Mouse (Mus musculus) adrenal gland, postnatal 25 days (tissue): ENCODE results near the gene Rab20. TPM values are rescaled to one million over a fixed set of nuclear protein-coding genes. Genes with fewer than 3 reads are reported as not detected.

Experiments used
- DNase-seq: peaks from one replicate; pipeline ENCODE4 v3.0.0; 2021; ENCODE audit warnings: mixed read lengths
- total RNA-seq: library from RNA; stranded (reverse); gene quantifications from 2 replicates; pipeline ENCODE4 v1.2.3, GENCODE M21; 2021

The Rab20 gene
- total RNA-seq, 1 experiment from 2014 or later, result 11.4 TPM

DNA sequence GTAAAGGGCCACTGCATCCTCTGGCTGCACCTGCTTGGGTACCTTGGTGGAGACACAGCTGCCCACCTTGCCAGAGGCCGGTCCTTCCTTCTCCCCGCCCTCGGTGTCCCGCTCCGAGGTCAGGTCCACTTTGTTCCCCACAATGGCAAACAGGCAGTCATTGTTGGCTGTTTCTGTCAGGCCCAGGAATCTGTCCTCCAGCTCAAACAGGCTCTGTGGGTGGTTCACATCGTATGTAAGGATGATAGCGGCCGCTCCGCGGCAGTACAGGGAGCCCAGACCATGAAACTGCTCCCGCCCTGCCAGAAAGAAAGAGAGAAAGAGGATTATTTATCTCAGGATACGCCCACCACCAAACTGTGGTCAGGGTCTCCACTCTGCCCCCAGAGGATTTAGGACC, 24.3 kb downstream of the Rab20 start:
- no peak for DNase-seq

DNA sequence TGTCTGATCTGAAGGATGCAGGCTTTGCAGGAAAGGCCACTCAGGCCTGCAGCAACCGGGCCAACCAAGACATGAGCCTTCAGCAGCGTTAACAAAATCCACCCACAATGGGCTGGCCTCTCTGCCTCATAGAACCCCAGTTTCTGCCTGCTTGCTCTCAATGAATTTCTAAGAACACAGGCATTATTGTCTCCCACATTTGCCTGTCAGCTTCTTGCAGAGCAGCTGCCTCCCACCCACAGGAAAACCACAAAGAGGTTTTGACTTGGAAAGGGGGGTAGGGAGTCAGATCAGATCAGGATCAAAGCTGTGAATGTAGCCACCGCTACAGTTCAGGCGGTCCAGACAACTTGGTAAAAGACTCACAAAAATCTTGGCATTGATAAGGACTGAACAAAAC, 25.5 kb downstream of the Rab20 start:
- no peak for DNase-seq

DNA sequence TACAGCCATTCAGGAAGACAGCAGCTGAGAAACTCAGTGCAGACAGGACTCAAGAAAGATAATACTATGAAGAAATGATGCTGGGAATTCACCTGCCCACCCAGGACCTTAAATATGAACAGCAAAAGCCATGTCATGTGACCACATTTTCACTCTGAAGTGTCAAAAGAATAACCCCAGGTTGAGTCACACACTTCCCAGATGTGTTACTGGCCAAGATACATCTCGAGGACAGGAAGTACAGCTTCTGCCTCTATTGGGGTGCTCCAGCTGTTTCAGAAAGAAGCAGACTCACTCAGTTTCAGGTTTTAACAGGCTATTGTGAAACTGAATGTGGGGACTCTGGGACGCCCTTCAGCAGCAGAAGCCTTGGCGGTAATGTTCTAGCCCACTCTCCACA, 26.0 kb downstream of the Rab20 start:
- no peak for DNase-seq

DNA sequence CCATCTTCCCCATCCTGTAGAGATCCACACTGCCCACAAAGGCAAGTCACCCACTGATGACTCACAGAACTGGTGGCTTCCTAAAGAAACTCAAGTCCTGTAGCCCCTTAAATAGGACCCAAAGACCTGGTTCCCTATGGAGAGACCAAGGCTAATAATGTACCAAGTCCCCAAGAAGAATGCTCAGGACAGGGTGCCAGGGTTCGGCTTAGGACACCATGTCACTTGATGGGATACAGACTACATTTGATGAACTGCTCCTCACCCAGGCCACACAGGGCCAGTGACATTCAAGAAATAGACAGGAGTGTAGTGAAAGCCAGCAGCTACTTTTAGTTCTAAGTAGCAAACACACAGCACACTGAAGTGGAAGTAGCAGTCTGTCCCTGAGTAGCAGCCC, 26.4 kb downstream of the Rab20 start:
- DNase-seq, result no peak

DNA sequence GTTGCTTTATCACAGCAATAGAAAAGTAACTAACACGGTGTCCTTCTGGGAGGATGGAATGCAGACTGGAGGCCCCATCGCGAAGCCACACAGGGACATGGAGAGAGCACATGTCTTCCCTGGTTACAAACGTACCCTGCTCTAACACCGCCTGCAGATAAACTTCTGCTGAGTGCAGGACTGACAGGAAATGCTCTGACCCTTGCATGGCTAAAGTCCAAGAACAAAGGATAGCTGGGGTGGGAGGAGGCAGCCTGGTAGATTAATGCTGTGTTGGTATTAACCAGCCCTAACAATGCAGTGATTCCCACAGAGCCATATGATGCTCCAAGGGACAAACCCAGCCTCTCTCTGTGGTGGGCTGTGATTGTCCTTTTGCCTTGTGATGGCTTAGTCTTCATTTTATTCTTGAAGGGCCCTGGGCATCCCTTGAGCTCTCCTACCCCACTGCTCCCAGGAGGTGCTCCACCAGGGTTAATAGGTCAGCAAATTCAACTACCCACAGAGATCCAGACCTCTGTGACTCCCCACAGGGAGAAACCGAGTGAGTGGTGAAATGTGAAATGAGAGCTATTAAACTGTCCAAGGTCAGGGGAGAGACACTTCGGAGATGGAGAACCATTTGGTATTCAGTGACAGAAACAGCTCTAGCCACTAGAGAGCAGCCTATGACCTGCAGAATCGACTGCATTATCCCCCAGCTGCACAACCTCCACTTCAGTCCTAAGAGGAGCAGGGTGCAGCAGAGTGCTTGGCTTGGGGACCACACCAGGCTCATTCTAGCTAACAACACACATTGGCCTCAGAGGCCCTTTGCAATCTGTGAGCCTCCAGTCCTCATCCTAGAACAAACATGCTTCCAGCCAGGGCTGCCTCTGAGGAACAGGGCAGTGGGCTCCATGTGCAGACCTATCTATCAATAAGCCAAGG, 28.1 kb downstream of the Rab20 start:
- DNase-seq, result peak; percentile 26

DNA sequence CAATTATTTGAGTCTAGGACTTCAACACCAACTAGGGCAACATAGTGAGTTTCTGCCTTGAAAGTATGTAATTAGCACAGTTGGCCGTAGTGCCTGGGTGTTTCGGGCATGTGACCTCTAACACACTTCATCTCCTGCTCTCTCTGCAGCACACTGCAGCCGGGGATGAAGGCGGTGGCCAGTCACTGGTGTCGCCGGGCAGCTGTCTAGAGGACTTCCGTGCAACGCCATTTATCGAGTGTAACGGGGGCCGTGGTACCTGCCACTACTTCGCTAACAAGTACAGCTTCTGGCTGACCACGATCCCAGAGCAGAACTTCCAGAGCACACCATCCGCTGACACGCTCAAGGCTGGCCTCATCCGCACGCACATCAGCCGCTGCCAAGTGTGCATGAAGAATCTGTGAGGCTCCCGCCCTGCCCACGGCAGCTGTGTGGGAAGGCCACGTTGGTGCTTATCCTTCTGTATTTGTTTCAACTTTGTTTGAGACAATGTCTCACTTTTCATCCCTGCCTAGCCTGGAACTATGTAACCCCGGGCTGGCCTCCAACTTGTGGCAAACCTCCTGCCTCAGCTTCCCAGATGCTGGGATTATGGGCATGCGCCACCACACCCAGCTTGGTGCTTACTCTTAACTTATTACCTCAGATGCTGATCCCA, 30.5 kb downstream of the Rab20 start:
- no peak for DNase-seq

DNA sequence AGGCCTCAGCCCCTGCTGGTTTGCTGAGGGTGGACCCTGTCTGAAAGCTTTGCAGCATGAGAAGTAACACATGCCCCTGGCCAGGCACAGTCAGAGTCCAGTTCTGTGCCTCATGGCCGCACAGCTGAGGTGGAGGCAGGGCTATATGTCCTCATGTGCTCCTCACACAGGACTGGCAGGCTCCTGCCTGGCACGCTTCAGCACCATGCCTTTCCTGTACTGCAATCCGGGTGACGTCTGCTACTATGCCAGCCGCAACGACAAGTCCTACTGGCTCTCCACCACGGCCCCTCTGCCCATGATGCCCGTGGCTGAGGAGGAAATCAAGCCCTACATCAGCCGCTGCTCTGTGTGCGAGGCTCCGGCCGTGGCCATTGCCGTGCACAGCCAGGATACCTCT, 32.7 kb downstream of the Rab20 start:
- DNase-seq, result no peak

DNA sequence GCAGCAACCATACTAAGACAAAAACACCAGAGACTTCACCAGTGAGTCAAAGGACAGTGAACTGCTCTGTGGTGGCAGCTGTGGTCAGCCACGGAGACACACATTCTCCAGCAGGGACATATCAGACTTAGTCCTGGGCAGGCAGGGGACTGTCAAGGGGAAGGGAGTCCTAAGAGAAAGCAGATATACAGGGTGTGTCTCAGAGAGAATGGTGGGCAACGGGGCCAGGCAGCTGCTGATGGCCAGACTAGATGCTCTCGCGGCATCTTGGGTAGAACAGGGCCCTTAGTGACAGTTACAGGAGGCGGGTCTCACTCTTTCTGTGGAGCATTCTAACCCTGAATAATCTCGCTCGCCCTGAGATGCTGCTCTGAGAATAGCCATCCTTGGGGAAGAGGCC, 34.3 kb downstream of the Rab20 start:
- DNase-seq, result no peak

DNA sequence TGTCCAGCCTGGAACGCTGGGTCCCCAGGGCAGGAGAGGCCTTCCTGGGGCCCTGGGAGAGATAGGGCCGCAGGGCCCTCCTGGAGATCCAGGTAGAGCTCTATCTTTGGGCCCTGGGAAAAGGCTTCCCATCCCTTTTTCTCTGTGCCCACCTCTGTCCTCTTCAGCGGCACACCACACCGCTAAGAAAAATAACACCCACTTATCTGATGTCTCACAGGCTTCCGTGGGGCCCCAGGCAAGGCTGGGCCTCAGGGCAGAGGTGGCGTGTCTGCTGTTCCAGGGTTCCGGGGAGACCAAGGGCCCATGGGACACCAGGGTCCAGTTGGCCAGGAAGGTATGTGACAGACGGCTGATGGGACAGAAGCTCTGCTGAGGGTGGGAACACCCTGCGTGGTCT, 34.9 kb downstream of the Rab20 start:
- DNase-seq, result no peak

DNA sequence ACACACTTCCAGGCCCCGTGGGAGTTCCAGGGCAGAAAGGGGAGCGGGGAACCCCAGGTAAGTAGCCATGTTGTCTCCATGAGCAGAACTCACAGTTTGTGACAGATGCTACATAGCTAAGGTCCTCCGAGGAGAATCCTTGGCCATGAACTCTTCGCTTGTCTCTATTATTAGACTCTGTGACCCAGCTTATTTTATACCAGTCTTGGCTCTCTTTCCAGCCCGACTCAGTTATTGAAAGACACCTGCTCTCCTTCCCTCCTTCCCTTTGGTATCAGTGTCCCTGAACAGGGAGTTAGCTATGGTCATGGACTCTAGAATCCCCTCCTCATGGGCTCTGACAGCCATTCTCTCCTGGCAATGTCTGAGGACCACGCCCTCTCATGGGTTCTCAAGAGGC, 37.2 kb downstream of the Rab20 start:
- DNase-seq, result no peak

DNA sequence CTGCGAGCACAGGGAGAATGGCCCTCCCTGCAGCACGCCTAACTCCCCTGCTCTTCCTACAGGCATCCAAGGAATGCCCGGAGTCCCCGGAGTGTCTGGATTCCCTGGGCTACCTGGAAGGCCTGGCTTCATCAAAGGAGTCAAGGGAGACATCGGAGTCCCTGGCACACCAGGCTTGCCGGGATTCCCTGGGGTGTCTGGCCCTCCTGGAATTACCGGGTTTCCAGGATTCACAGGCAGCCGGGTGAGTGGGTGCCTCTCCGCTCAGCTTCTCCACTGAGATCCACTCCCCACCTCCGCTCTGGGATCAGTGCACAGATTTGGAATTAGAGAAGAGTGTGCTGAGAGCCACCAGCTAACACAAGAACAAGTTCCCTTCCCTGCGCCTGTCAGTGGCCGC, 40.6 kb downstream of the Rab20 start:
- DNase-seq, result no peak

DNA sequence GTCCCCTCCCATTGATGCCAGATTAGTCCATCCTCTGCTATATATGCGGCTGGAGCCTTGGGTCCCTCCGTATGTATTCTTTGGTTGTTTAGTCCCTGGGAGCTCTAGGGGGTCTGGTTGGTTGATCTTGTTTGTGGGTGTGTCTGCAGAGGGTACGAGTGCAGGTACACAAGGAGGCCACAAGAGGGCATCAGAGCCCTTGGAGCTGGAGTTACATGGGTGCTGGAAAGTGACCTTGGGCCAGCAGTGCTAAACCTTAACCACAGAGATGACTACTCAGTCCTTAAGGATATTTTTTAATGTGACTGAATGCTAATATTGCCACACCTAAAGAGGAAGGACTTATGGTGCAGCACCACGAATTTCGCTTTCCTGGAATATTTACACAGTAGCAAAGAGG, 47.8 kb downstream of the Rab20 start:
- peak; percentile 39 for DNase-seq

DNA sequence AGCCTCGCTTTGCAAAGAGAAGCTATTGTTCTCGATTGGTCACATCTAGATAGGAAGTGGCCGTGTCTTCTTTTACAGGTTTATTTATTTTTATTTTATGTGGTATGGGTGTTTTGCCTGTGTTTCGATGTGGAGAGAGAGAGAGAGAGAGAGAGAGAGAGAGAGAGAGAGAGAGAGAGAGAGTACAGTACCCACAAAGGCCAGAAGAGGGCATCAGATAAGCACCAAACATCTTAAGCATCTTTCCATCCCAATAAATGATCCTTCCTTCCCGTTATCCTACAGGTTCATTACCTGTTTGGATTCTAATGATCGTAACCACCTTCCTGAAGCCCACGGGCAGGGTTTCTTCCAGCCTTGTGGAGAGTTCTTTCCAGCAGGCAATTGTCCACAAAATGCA, 55.4 kb downstream of the Rab20 start:
- DNase-seq, result no peak

DNA sequence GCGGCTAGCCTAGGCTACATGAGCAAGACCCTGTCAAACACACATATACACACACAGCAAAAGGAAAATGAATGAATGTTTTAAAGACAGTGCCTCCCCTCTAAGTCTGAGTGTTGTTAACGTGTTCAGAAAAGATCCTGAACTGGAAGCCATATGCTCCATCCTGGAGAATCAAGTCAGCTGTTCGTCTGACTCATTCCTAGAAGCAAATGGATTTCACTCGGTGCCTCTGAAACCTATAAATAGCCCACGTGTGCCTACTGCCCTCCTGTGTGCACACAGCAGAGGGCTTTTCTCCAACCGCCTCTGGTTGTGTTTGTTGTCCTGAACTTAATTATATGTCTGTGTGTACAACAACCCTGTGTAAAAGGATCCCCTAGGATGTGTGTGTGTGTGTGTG, 56.5 kb downstream of the Rab20 start:
- no peak for DNase-seq

DNA sequence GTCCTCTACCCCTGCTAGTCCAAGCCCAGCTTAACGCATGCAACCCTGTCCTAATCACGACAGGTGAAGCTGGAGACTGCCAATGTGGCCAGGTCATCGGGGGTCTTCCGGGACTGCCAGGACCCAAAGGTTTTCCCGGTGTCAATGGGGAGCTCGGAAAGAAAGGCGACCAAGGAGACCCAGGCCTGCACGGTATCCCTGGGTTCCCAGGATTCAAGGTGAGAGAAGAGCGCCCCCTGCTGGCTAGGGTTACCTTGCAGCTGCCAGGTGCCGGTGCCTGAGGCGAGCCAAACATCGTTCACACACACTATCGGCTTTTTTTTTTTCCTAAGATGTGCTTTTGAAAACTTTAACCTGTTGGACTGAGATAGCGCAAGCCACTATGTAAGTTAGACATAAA, 57.4 kb downstream of the Rab20 start:
- peak; percentile 65 for DNase-seq

DNA sequence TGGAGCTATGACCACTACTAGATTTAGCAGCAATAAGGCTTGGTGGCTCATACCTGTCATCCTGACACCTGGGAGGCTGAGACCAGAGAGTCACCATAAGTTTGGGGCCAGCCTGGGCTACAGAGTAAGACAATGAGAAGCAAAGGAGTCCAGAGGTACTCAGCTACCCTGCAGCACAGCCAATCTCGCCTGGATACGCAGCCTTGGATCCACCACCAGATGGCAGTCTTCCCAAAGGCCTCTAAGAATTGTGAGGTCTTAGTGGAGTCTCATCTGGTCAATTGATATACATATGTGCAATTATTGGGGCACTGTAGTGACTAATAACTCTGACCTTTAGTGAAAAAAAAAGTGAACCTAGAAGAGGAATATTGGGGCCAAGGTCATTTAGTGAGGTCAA, 58.9 kb downstream of the Rab20 start:
- DNase-seq, result peak; percentile 50

DNA sequence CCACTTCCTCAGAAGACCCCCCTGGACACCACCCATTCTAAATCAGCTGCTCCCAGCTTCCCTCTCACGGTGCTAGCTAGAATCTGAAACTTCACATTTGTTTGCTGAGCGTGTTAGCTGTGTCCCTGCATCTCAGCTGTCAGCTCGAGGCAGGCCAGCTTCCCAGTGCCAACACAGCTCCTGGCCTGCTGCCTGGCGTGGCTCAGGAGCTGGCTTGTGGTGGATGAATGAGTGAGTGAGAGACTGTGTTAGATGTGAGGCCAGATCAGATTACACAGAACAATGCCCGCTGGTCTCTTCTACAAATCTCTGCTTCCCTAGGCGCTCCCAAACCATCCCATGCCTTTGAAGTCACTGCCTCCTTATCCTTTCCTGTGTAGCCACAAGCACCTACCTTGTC, 59.3 kb downstream of the Rab20 start:
- DNase-seq, result peak; percentile 76

DNA sequence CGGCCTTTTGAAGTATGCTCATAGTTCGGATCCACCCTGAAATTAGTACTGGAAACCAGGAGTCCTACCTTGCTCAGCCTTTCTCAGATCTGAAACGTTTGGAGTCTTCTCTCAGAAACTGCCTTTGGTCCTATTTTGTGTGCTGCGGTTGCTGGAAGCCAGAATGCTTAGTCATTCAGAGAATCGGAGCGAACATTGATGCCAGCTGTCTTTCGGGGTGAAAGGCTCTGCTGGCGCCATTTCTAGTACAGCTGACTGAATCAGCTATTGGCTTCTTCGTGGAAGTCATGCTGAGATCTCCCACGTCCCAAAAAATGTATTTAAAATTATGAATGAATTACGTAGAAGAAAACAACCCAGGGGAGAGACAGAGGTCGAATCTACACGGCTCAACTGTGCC, 60.7 kb downstream of the Rab20 start:
- peak; percentile 43 for DNase-seq

DNA sequence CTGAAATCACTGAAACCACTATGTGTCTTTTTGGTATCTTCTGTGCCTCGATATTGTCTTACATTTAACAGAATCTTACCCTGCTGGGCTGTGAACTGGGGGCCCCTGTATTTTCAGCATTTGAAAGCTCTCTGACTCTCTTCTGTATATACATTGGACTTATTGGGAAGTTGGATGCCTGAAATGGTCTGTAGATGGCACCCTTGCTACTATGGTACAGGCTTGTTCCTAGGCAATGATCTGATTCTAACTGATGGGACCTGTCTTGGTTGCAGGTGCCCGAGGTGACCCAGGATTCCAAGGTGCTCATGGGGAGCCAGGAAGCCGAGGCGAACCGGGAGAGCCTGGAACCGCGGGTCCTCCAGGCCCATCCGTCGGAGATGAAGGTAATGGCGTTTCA, 63.4 kb downstream of the Rab20 start:
- DNase-seq, result no peak

DNA sequence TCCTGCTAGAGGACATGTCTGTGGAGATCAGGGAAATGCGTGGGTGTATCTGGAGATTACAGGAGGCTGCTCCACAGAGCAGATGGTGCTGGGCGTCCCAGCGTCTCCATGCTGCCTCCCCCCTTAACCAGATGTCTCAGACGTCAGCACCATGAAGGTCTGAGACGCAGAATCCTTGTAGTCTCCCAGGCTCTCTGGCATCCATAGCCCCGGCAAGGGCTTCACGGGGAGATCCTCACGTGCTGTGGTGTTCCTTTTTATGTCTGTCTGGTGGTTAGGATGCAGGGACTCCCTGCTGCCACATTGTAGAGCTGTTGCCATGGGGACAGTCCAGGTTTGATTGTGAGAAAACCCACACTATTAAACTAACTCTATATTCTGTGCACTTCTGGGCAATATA, 64.2 kb downstream of the Rab20 start:
- DNase-seq, result no peak

DNA sequence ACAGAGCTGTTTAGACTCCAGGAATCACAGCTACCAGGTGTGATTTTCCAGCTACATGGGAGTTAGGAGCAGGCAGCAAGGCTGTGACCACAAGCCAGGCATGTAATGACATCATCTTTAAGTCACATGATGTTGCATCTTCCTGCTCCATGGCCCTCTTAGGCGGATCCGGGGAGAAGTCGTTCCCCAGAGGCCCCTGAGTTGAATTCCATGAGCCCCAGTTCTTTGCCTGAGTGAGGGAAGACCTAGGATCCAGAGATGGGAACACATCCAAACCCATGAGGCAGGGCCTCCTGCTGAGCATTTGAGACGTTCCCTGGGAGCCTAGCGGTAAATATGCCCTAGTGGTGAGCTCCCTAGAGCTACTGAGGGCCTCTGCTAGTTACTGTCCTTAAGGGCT, 66.1 kb downstream of the Rab20 start:
- no peak for DNase-seq

DNA sequence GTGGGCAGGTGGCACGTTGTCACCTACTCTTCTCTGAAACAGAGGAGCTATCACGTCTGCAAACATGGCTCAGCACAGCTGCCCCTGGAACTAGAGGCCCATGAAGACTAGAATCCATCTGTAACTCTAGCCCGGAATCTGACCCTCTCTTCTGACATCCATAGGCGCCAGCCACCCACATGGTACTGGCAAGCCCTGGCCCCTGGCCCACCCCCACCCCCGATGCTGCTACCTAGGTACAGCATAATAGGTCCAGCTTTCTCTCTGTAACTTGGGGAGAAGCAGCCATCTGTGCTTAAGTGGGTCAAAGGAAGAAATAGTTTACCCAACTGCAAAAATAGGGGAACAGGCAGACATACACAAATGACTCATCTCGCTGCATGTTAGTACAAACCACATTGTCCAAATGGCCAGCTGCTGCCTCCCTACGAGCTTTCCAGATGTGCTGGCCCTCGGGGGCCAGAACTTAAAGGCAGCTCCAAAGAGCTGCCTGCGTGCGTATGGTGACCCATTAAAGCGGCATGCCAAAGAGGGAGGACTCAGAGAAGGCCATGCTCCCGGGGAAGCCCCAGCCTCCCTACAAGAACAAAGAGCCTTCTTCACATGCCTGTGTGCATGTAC, 66.9 kb downstream of the Rab20 start:
- no peak for DNase-seq

DNA sequence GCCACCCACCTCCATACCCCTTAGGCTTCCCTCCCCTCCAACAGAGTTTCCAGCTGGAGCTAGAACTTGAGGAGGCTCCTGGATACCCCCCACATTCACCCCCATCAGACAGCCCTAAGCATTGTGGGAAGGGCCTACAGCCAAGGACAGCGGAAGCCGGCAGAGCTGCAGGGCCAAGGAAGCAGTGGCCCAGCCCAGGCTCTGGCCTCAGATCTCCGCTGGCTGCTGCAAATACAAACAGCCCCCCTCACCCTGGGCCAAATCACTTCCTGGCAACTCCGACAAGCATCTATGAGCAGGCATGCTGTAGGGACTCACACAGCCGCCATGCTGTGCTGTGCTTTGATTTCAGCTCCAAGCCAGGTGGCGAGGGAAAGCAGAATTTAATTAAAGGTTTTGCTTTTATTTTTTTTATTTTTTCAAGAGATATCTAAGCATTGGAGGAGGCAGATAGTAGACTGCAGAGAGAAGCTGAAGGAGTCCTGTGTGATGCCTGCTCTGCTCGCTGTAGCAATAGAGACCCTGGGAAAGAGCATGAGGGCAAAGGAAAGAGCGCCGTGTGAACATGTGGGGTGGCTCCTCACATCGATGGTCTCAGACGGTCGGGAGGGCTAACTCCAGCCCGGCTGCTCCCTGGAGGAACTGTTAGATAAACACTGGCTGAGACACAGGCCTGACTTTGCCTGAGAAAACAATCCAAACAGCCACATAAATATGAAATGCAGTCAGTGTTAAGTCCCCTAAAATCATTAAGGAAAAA, 72.6 kb downstream of the Rab20 start:
- peak; percentile 45 for DNase-seq
